Mouse (Mus musculus): Measurements from ENCODE around the gene Brd1. TPM values are rescaled to one million over a fixed set of nuclear protein-coding genes. Genes with fewer than 3 reads are reported as not detected.

Gene Brd1
- polyA plus RNA-seq, 1 experiment, result 15.7 TPM

DNA sequence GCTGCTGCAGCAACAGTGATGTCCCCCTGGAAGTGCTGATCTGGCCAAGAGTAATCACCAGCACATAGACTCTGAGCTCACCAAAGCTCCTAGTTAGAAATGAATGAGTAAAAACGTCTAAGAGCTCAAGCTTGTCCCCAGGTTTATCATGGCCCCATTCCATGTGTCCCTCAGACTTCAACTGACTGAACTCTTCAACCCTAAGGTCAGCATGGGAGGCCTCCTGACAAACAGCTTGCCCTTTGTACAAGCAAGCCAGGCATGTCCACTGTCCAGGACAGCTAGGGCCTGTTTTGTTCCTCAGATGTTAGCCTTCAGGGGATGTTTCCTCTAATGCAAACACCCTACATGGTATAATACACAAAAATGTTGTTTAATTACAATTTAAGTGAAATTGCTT lies 29.7 kb downstream of the Brd1 start:
- TF ChIP-seq POLR2A (IDR thresholded peaks at IDR 0.05; ENCODE audit: low read depth, low read length) (no peak), CTCF (IDR thresholded peaks at IDR 0.05; ENCODE audit: extremely low read depth, insufficient read length, insufficient replicate concordance, low read depth, low read length) (no peak)
- peaks cover 84% of the 10 kb centered on the region for H3K36me3 ChIP-seq (ENCODE audit: control insufficient read depth, insufficient read depth, low read length)
- H3K4me3 ChIP-seq (ENCODE audit: low read depth, low read length), result no peak overlapping the region
- no peaks in the 10 kb centered on the region for H3K4me1 ChIP-seq (ENCODE audit: control insufficient read depth, insufficient read depth, insufficient read length, low read length)
- H3K27ac ChIP-seq (ENCODE audit: insufficient read depth, low read depth, low read length), result no peak overlapping the region
- 40% methylated on average over 1 of the region's 1 CpGs for WGBS
- H3K27me3 ChIP-seq (ENCODE audit: control insufficient read depth, insufficient read depth, low read length), result no peaks in the 10 kb centered on the region

DNA sequence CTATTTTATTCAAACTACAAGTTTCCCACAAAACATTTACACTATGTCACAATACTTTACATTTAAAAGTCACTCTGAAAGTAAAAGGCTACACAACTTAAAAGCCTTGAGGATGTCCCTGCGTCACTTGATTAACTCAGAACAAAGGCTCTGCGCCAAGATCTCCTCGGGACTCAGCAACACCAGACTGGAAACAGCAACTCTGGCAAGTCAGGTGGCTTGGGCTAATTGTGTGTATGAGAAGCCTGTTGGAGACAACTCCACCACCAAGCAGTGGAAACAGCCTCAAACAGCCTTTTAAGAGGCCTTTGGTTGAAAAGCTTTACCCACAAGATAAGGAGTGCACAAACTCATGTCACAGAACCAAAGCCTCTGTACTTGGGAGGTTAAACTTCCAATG lies 31.5 kb downstream of the Brd1 start:
- no peak for TF ChIP-seq CTCF (IDR thresholded peaks at IDR 0.05; ENCODE audit: extremely low read depth, insufficient read length, insufficient replicate concordance, low read depth, low read length)
- H3K27me3 ChIP-seq (ENCODE audit: control insufficient read depth, insufficient read depth, low read length), result no peaks in the 10 kb centered on the region
- no peaks in the 10 kb centered on the region for H3K4me1 ChIP-seq (ENCODE audit: control insufficient read depth, insufficient read depth, insufficient read length, low read length)
- H3K27ac ChIP-seq (ENCODE audit: insufficient read depth, low read depth, low read length), result no peak overlapping the region
- peaks cover 84% of the 10 kb centered on the region for H3K36me3 ChIP-seq (ENCODE audit: control insufficient read depth, insufficient read depth, low read length)
- 73% methylated on average over 3 of the region's 3 CpGs for WGBS
- no peak overlapping the region for H3K4me3 ChIP-seq (ENCODE audit: low read depth, low read length)

DNA sequence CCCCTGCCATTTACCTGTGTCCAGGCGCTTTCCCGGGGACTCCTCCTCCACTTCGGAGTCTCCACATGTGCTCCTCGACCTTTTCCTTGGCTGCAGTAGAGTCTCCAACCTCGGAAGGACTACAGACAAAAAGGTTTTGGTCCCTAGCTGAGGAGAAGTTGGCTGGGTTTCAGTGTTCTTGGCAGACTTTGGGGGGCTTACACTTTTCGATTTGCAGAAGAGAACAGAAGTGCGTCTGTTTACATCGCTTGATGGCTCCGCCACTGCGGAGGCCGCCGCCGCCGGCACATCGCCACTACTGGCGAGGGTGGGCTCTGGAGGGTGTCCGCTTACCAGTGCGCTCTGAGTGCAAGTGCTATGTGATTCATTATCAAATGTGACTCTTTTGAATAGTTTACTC lies 33.3 kb downstream of the Brd1 start:
- Histone ChIP-seq H3K36me3 (ENCODE audit: control insufficient read depth, insufficient read depth, low read length) (peaks cover 86% of the 10 kb centered on the region), H3K4me1 (ENCODE audit: control insufficient read depth, insufficient read depth, insufficient read length, low read length) (no peaks in the 10 kb centered on the region), H3K27ac (ENCODE audit: insufficient read depth, low read depth, low read length) (no peak overlapping the region), H3K27me3 (ENCODE audit: control insufficient read depth, insufficient read depth, low read length) (no peaks in the 10 kb centered on the region), H3K4me3 (ENCODE audit: low read depth, low read length) (no peak overlapping the region)
- TF ChIP-seq POLR2A (IDR thresholded peaks at IDR 0.05; ENCODE audit: low read depth, low read length) (no peak), CTCF (IDR thresholded peaks at IDR 0.05; ENCODE audit: extremely low read depth, insufficient read length, insufficient replicate concordance, low read depth, low read length) (no peak)
- 92% methylated on average over 18 of the region's 18 CpGs for WGBS

DNA sequence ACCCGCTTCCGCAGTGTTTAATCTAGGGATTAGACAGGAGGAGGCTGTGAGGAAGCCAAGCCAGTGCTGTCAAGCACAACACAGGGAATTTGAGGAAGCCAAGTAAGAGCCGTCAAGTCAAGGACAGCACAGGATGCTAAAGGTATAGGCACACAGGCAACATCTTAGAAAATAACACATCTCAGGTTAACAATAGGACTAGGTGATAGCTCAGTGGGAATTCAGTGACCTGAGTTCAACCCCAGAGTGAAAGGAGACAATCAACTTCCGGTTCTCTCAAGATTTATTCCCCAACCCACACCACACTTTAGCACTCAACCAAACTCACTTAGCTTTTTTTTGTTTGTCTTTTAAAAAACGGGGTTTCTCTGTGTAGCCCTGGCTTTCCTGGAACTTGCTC lies 34.5 kb downstream of the Brd1 start:
- Histone ChIP-seq H3K4me1 (ENCODE audit: control insufficient read depth, insufficient read depth, insufficient read length, low read length) (no peaks in the 10 kb centered on the region), H3K27me3 (ENCODE audit: control insufficient read depth, insufficient read depth, low read length) (no peaks in the 10 kb centered on the region), H3K36me3 (ENCODE audit: control insufficient read depth, insufficient read depth, low read length) (peaks cover 87% of the 10 kb centered on the region), H3K4me3 (ENCODE audit: low read depth, low read length) (no peak overlapping the region), H3K27ac (ENCODE audit: insufficient read depth, low read depth, low read length) (no peak overlapping the region)
- TF ChIP-seq CTCF (IDR thresholded peaks at IDR 0.05; ENCODE audit: extremely low read depth, insufficient read length, insufficient replicate concordance, low read depth, low read length) (no peak), POLR2A (IDR thresholded peaks at IDR 0.05; ENCODE audit: low read depth, low read length) (no peak)
- WGBS, result 84% methylated on average over 5 of the region's 5 CpGs

DNA sequence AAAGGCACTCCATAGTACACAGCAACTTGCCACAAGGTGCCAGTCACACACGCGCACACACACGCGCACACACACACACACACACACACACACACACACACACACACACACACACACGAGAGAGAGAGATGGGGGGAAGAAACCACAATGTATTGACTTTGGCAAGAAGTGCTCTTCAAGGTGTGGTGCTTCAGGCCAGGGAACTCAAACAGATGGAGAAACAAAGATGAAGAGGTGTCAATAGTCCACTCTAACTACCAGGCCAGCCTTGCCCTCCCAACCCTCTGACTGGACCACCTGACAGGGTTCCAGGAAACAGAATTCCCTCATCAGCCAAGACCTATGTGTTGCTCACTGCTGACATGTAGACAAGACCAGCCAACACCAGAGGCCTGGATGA lies 36.4 kb downstream of the Brd1 start:
- WGBS, result 71% methylated on average over 5 of the region's 5 CpGs
- Histone ChIP-seq H3K27me3 (ENCODE audit: control insufficient read depth, insufficient read depth, low read length) (no peaks in the 10 kb centered on the region), H3K4me1 (ENCODE audit: control insufficient read depth, insufficient read depth, insufficient read length, low read length) (no peaks in the 10 kb centered on the region), H3K27ac (ENCODE audit: insufficient read depth, low read depth, low read length) (no peak overlapping the region), H3K36me3 (ENCODE audit: control insufficient read depth, insufficient read depth, low read length) (peaks cover 85% of the 10 kb centered on the region), H3K4me3 (ENCODE audit: low read depth, low read length) (no peak overlapping the region)
- no peak for TF ChIP-seq POLR2A (IDR thresholded peaks at IDR 0.05; ENCODE audit: low read depth, low read length)
- no peak for TF ChIP-seq CTCF (IDR thresholded peaks at IDR 0.05; ENCODE audit: extremely low read depth, insufficient read length, insufficient replicate concordance, low read depth, low read length)

DNA sequence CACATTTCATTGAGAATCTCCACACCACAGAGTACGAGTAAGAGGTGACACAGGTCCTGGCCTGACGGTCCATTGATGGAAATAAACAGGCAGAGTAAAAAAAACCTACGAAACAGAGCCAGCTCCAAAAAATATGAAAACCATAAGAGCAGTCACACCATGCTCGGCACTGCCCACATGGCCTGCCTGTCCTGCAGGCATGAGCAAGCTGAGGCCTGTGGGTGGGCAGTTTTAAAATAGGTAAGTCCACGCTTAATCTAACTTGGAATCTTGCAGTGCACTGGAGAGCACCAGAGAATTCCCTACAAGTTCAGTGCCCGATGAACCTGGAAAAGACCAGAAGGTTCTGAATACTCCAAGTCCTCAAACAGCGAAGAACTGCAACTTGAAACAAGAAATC lies 38.0 kb downstream of the Brd1 start:
- Histone ChIP-seq H3K4me3 (ENCODE audit: low read depth, low read length) (no peak overlapping the region), H3K27ac (ENCODE audit: insufficient read depth, low read depth, low read length) (no peak overlapping the region), H3K27me3 (ENCODE audit: control insufficient read depth, insufficient read depth, low read length) (no peaks in the 10 kb centered on the region), H3K4me1 (ENCODE audit: control insufficient read depth, insufficient read depth, insufficient read length, low read length) (no peaks in the 10 kb centered on the region), H3K36me3 (ENCODE audit: control insufficient read depth, insufficient read depth, low read length) (peaks cover 87% of the 10 kb centered on the region)
- no peak for TF ChIP-seq CTCF (IDR thresholded peaks at IDR 0.05; ENCODE audit: extremely low read depth, insufficient read length, insufficient replicate concordance, low read depth, low read length)
- TF ChIP-seq POLR2A (IDR thresholded peaks at IDR 0.05; ENCODE audit: low read depth, low read length), result no peak
- 92% methylated on average over 7 of the region's 7 CpGs for WGBS

DNA sequence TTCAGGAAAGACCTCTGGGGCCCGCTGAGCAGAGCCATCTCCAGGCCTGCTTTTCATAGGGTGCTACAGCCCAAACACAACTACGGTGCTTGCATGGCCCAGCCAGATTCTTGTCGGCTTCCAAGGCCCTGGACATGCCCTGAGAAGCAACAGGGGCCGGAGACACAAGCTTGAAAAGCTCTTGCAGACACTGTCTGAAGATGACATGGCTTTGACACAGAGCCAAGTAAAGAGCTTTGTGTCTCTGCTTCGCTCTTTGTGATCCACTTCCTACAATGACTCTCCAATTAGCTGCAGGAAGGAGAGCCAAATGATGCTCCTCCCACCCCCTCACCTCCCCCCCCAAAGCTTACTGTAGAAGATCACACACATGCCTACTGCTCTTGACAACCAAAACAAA lies 40.0 kb downstream of the Brd1 start:
- Histone ChIP-seq H3K4me3 (ENCODE audit: low read depth, low read length) (no peak overlapping the region), H3K27ac (ENCODE audit: insufficient read depth, low read depth, low read length) (no peak overlapping the region), H3K27me3 (ENCODE audit: control insufficient read depth, insufficient read depth, low read length) (no peaks in the 10 kb centered on the region), H3K4me1 (ENCODE audit: control insufficient read depth, insufficient read depth, insufficient read length, low read length) (no peaks in the 10 kb centered on the region), H3K36me3 (ENCODE audit: control insufficient read depth, insufficient read depth, low read length) (peaks cover 87% of the 10 kb centered on the region)
- 78% methylated on average over 5 of the region's 5 CpGs for WGBS
- TF ChIP-seq POLR2A (IDR thresholded peaks at IDR 0.05; ENCODE audit: low read depth, low read length) (no peak), CTCF (IDR thresholded peaks at IDR 0.05; ENCODE audit: extremely low read depth, insufficient read length, insufficient replicate concordance, low read depth, low read length) (no peak)

DNA sequence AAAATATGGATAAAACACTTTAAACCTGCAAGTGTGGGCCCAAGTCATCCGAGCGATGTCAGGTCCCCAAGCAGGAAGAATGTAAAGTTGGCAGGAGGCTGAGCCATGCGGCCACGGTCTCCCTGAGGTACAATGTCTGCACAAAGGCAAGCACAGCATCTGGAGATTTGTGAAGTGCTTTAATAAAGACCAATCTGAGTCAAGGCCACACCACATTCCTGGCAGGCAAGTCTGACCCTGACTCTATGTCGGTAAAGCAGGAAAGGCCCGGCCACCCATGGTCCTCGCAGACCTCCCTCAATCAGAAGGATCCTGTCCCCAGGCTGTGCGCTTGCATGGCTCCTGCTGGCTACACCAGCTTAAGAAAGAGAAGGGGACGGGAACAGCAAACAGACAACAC lies 41.3 kb downstream of the Brd1 start:
- no peaks in the 10 kb centered on the region for H3K27me3 ChIP-seq (ENCODE audit: control insufficient read depth, insufficient read depth, low read length)
- WGBS, result 90% methylated on average over 9 of the region's 9 CpGs
- no peak overlapping the region for H3K27ac ChIP-seq (ENCODE audit: insufficient read depth, low read depth, low read length)
- no peak for TF ChIP-seq POLR2A (IDR thresholded peaks at IDR 0.05; ENCODE audit: low read depth, low read length)
- TF ChIP-seq CTCF (IDR thresholded peaks at IDR 0.05; ENCODE audit: extremely low read depth, insufficient read length, insufficient replicate concordance, low read depth, low read length), result no peak
- no peak overlapping the region for H3K4me3 ChIP-seq (ENCODE audit: low read depth, low read length)
- H3K4me1 ChIP-seq (ENCODE audit: control insufficient read depth, insufficient read depth, insufficient read length, low read length), result no peaks in the 10 kb centered on the region
- peaks cover 88% of the 10 kb centered on the region for H3K36me3 ChIP-seq (ENCODE audit: control insufficient read depth, insufficient read depth, low read length)
